ENCODE assay signal across 10 mouse cellular contexts in the genomic region with DNA sequence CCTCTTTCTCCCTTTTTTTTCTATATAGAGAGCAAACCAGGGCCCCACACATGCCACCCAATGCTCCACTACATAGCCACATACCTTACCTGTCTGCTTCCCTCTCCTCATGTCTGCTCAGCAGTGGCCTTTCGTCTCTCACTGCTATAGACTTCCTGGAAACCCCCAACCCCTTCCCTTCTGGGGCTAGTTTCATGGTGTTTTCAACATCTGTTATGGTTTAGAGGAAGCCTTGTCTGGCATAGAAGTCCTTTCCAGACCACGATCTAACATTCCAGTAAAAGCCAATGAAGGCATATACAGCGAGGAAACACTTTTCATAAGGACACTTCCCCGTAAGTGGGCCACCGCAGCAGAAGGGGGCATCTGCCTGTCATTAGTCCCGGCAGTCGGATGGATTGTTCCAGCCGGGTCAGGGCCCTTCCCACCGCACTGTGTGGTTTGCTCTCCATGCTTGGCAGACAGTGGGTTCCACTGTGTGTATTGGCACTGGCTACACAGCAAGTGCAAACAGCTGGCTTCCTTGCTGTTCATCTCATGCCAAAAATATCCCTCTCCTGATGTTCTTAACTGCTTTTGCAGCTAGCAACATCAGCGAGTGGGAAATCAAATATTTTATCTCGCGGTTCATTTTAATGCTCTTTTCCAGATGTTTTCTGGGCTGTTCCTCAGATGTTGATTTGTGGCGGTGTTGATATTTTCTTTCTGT. TPM values are rescaled to one million over a fixed set of nuclear protein-coding genes. Genes with fewer than 3 reads are reported as not detected.
DNase-seq lines count a peak whose midpoint lies in the region; ATAC-seq and TF ChIP-seq lines count a peak whose summit lies in the region.
"Had no signal": no experiment of that assay in that cellular context is flagged by ENCODE, and none has a peak within 500 bp of the region (broad histone marks: within the 10 kb centered on the region; RNA-seq: fewer than 3 reads in every experiment).

No protein-coding gene starts in this region.

- TF ChIP-seq CTCF in gastrocnemius, adult 2 months (IDR thresholded peaks at IDR 0.05) = no peak

- peak overlapping the region; percentile 28 for H3K4me3 ChIP-seq in gastrocnemius, adult 2 months
- H3K4me3 ChIP-seq in limb, embryonic 11.5 days (ENCODE audit: low read depth, low read length) = no peak overlapping the region
- H3K4me3 ChIP-seq in myocyte = no peak overlapping the region
- H3K4me3 ChIP-seq in hindbrain, embryonic 12.5 days = no peak overlapping the region
- H3K4me3 ChIP-seq: erythroblast, embryonic 14.5 days had no signal

- H3K27ac ChIP-seq in gastrocnemius, adult 2 months = no peak overlapping the region
- H3K27ac ChIP-seq in limb, embryonic 11.5 days (replicated peaks; ENCODE audit: low read depth, low read length) = peak overlapping the region; percentile 43; the same call in 1 of the 2 replicates
- H3K27ac ChIP-seq in hindbrain, embryonic 12.5 days = no peak overlapping the region

- H3K4me2 ChIP-seq in limb, embryonic 11.5 days (ENCODE audit: low read depth, severe bottlenecking) = no peak overlapping the region
- no peak overlapping the region for H3K4me2 ChIP-seq in myocyte (ENCODE audit: low read depth)
- no peak overlapping the region for H3K4me2 ChIP-seq in hindbrain, embryonic 12.5 days (replicated peaks)

- H3K9ac ChIP-seq in limb, embryonic 11.5 days (ENCODE audit: low read length) = no peak overlapping the region
- H3K9ac ChIP-seq in hindbrain, embryonic 12.5 days = no peak overlapping the region

- WGBS in limb, embryonic 11.5 days = 43% methylated on average over 13 of the region's 13 CpGs
- WGBS in hindbrain, embryonic 12.5 days = 75% methylated on average over 13 of the region's 13 CpGs

- no peak for TF ChIP-seq POLR2A in myocyte (IDR thresholded peaks at IDR 0.05; ENCODE audit: insufficient read length, low read depth)

- no peak overlapping the region for H3ac ChIP-seq in myocyte (ENCODE audit: control insufficient read depth, insufficient read length)

- no peaks in the 10 kb centered on the region for H3K9me3 ChIP-seq in limb, embryonic 11.5 days (ENCODE audit: control insufficient read depth, low read length)
- H3K9me3 ChIP-seq in hindbrain, embryonic 12.5 days (replicated peaks) = no peaks in the 10 kb centered on the region

- intact Hi-C loops in gastrocnemius, adult 2 months (cut with DNase I) = no loop called here

- H3K79me2 ChIP-seq in myocyte (ENCODE audit: control insufficient read depth, insufficient read depth) = no peaks in the 10 kb centered on the region

- no peaks in the 10 kb centered on the region for H3K27me3 ChIP-seq in limb, embryonic 11.5 days (ENCODE audit: control insufficient read depth, insufficient read depth, low read length)
- H3K27me3 ChIP-seq in myocyte (ENCODE audit: control insufficient read depth, insufficient read depth, insufficient read length) = peaks cover 4% of the 10 kb centered on the region
- H3K27me3 ChIP-seq in hindbrain, embryonic 12.5 days = no peaks in the 10 kb centered on the region

- H3K36me3 ChIP-seq in limb, embryonic 11.5 days (ENCODE audit: control insufficient read depth, insufficient read depth, low read length) = no peaks in the 10 kb centered on the region
- no peaks in the 10 kb centered on the region for H3K36me3 ChIP-seq in myocyte (ENCODE audit: control insufficient read depth, insufficient read depth)
- no peaks in the 10 kb centered on the region for H3K36me3 ChIP-seq in hindbrain, embryonic 12.5 days

- peak; percentile 77 for ATAC-seq in limb, embryonic 11.5 days (ENCODE audit: insufficient number of reproducible peaks, low FRiP score, low TSS enrichment, low read depth)
- no peak for ATAC-seq in hindbrain, embryonic 12.5 days (ENCODE audit: low FRiP score)

- no peaks in the 10 kb centered on the region for H3K4me1 ChIP-seq in limb, embryonic 11.5 days (ENCODE audit: control insufficient read depth, insufficient read depth, low read length)
- no peaks in the 10 kb centered on the region for H3K4me1 ChIP-seq in hindbrain, embryonic 12.5 days

- DNase-seq in ovary, postnatal 14 days (ENCODE audit: low spot score) = peak; percentile 5
- no peak for DNase-seq in ovary, postnatal 36 days (ENCODE audit: low spot score)
- peak; percentile 36 for DNase-seq in gastrocnemius, adult 2 months
- peak; percentile 49 for DNase-seq in limb, embryonic 11.5 days (ENCODE audit: low spot score)
- no peak for DNase-seq in urinary bladder, adult 18-20 months (ENCODE audit: low spot score in 2 of 2)
- no peak for DNase-seq in yolk sac, embryonic 10.5 days (ENCODE audit: low spot score)
- DNase-seq: layer of hippocampus, adult 9-11 months had no signal

TF ChIP-seq in myocyte, 11 proteins besides CTCF, POLR2A, EP300 and RAD21:
- TF ChIP-seq MYOG (IDR thresholded peaks at IDR 0.05; ENCODE audit: control insufficient read depth in 1 of 3, insufficient read depth in 1 of 3, insufficient read length in 2 of 3, low read depth in 2 of 3) = peak in 2 of 3 experiments; percentile 5 to 41
- TF ChIP-seq MYOD1 (IDR thresholded peaks at IDR 0.05; ENCODE audit: control insufficient read depth in 1 of 3, insufficient read length in 2 of 3, low read depth in 2 of 3) = peak in 2 of 3 experiments; percentile 60 to 64
- TF ChIP-seq SRF (IDR thresholded peaks at IDR 0.05; ENCODE audit: control insufficient read depth, insufficient read length, low read depth) = no peak

RNA-seq across cellular contexts. Expression of gene Sec24b, which starts 25.2 kb away (rescaled TPM):
- 10 to 100 TPM; 24.9 to 28.8 TPM for total RNA-seq in gastrocnemius, adult 2 months (2021)
- polyA plus RNA-seq in limb, embryonic 11.5 days (2014; fragmentation: Nextera tagmentation; extraction: Ambion mirVana) = 33.6 and 38.5 TPM in 2 replicates
- 21.4 TPM for polyA plus RNA-seq in myocyte (2012; fragmentation: generic; extraction: Trizol)
- polyA plus RNA-seq in hindbrain, embryonic 12.5 days (2016; fragmentation: Nextera tagmentation; extraction: Ambion mirVana) = 36.8 and 36.9 TPM in 2 replicates

RNA-seq across cellular contexts. Expression of gene Col25a1, which starts 44.8 kb away (rescaled TPM):
- under 1 TPM in 1 of 2 experiments, not detected in 1; 0.06 TPM for total RNA-seq in gastrocnemius, adult 2 months (2021)
- 18.3 and 20.8 TPM in 2 replicates for polyA plus RNA-seq in limb, embryonic 11.5 days (2014; fragmentation: Nextera tagmentation; extraction: Ambion mirVana)
- 2.8 TPM for polyA plus RNA-seq in myocyte (2012; fragmentation: generic; extraction: Trizol)
- polyA plus RNA-seq in hindbrain, embryonic 12.5 days (2016; fragmentation: Nextera tagmentation; extraction: Ambion mirVana) = 10.0 and 11.8 TPM in 2 replicates

Comparison
In these comparisons a context has a peak if more than half of its experiments do, and no peak if none do; other contexts are left out.
1. DNase-seq: peak in ovary, postnatal 14 days (single experiment), gastrocnemius, adult 2 months (single experiment) and limb, embryonic 11.5 days (single experiment); none in ovary, postnatal 36 days (single experiment), urinary bladder, adult 18-20 months (0 of 2) and yolk sac, embryonic 10.5 days (single experiment).